8 mouse cellular contexts compared by ENCODE assay signal in genomic region chr1:131982907-131983306, GRCm38 (mm10). TPM values are rescaled to one million over a fixed set of nuclear protein-coding genes. Genes with fewer than 3 reads are reported as not detected.
DNase-seq lines count a peak whose midpoint lies in the region; ATAC-seq and TF ChIP-seq lines count a peak whose summit lies in the region.

No protein-coding gene starts in this region.

- H3K36me3 ChIP-seq in CH12.LX (replicated peaks in 1 of 2; ENCODE audit: control insufficient read depth in 1 of 2, insufficient read depth in 1 of 2, low read length in 1 of 2): no peaks in the 10 kb centered on the region
- H3K36me3 ChIP-seq in forebrain, embryonic 10.5 days (replicated peaks): peaks cover 40% of the 10 kb centered on the region
- no peaks in the 10 kb centered on the region for H3K36me3 ChIP-seq in lung, embryonic 14.5 days (ENCODE audit: insufficient read depth)

- peaks cover 2 to 8% of the 10 kb centered on the region in 2 experiments; a peak in 2 of 4 replicates for H3K4me1 ChIP-seq in CH12.LX (ENCODE audit: control insufficient read depth in 1 of 2, insufficient read depth in 2 of 2)
- peaks cover 30% of the 10 kb centered on the region for H3K4me1 ChIP-seq in forebrain, embryonic 10.5 days
- no peaks in the 10 kb centered on the region for H3K4me1 ChIP-seq in lung, embryonic 14.5 days (ENCODE audit: insufficient read depth)

- H3K9me3 ChIP-seq in CH12.LX (replicated peaks; ENCODE audit: low read length): no peaks in the 10 kb centered on the region
- H3K9me3 ChIP-seq in forebrain, embryonic 10.5 days: no peaks in the 10 kb centered on the region
- H3K9me3 ChIP-seq in lung, embryonic 14.5 days (ENCODE audit: low read depth, low read length): no peaks in the 10 kb centered on the region

- TF ChIP-seq POLR2A in CH12.LX (IDR thresholded peaks at IDR 0.05; ENCODE audit: low read depth, low read length): no peak

- in situ Hi-C loops in CH12.LX (cut with MboI; ENCODE audit: low pct_ligation_motif_present, low pct_unique_long_range_greater_than_20kb, low sequenced_read_pairs): no loop called here

- no peak overlapping the region for H3K27ac ChIP-seq in CH12.LX (ENCODE audit: insufficient read depth, low read depth)
- no peak overlapping the region for H3K27ac ChIP-seq in forebrain, embryonic 10.5 days
- H3K27ac ChIP-seq in lung, embryonic 14.5 days (ENCODE audit: low read depth): no peak overlapping the region

- TF ChIP-seq CTCF in CH12.LX (conservative IDR thresholded peaks at IDR 0.05 in 1 of 2, IDR thresholded peaks at IDR 0.05 in 1 of 2; ENCODE audit: low read depth in 2 of 2, low read length in 2 of 2): peak; percentile 96 to 99
- peak; percentile 97 for TF ChIP-seq CTCF in lung, embryonic 14.5 days (IDR thresholded peaks at IDR 0.05; ENCODE audit: low read depth)

- TF ChIP-seq RAD21 in CH12.LX (IDR thresholded peaks at IDR 0.05; ENCODE audit: low read depth, low read length): peak; percentile 96

- H3K79me2 ChIP-seq in CH12.LX (replicated peaks; ENCODE audit: control insufficient read depth, extremely low read depth, insufficient read depth, poor library complexity, severe bottlenecking): no peaks in the 10 kb centered on the region

- H3K27me3 ChIP-seq in CH12.LX (replicated peaks): peaks cover 4% of the 10 kb centered on the region
- H3K27me3 ChIP-seq in forebrain, embryonic 10.5 days (ENCODE audit: poor library complexity, severe bottlenecking): no peaks in the 10 kb centered on the region
- H3K27me3 ChIP-seq in lung, embryonic 14.5 days (ENCODE audit: insufficient read depth, low read length): no peaks in the 10 kb centered on the region

- DNase-seq in CH12.LX (ENCODE audit: extremely low read depth): peak; percentile 77
- DNase-seq in brain, adult 2 months (ENCODE audit: low read depth, low spot score): peak; percentile 83
- peak; percentile 77 for DNase-seq in forebrain, embryonic 10.5 days (ENCODE audit: extremely low spot score, low spot score)
- peak; percentile 87 for DNase-seq in heart, postnatal 4 days
- peak; percentile 60 to 77 for DNase-seq in layer of hippocampus, adult 18-20 months (ENCODE audit: low spot score in 2 of 2)
- DNase-seq in lung, embryonic 14.5 days: peak; percentile 86
- DNase-seq in thymus, adult 18-20 months: peak; percentile 63 to 64

- 26% methylated on average over 5 of the region's 5 CpGs for WGBS in forebrain, embryonic 10.5 days
- 9% methylated on average over 5 of the region's 5 CpGs for WGBS in lung, embryonic 14.5 days

- dilution Hi-C loops in CH12.LX (cut with MboI; ENCODE audit: extremely low pct_ligation_motif_present, extremely low pct_unique_long_range_greater_than_20kb, low sequenced_read_pairs): no loop called here

- H3K9ac ChIP-seq in CH12.LX (ENCODE audit: insufficient read depth, low read depth): no peak overlapping the region
- H3K9ac ChIP-seq in lung, embryonic 14.5 days: no peak overlapping the region

- H3K4me3 ChIP-seq in CH12.LX (replicated peaks in 1 of 3; ENCODE audit: low read depth in 2 of 3, low read length in 2 of 3, poor library complexity in 1 of 3): no peak overlapping the region
- H3K4me3 ChIP-seq in forebrain, embryonic 10.5 days: no peak overlapping the region
- no peak overlapping the region for H3K4me3 ChIP-seq in lung, embryonic 14.5 days (ENCODE audit: low read depth, low read length)

- H3K4me2 ChIP-seq in CH12.LX (ENCODE audit: insufficient read depth, low read depth, poor library complexity, severe bottlenecking): no peak overlapping the region
- no peak overlapping the region for H3K4me2 ChIP-seq in lung, embryonic 14.5 days

- ATAC-seq in lung, embryonic 14.5 days (ENCODE audit: insufficient read depth): peak; percentile 50; the same call in 1 of the 2 replicates
- ATAC-seq in neutrophil, adult 5-6 weeks (ENCODE audit: extremely low read depth, insufficient number of reproducible peaks, low FRiP score, poor library complexity, severe bottlenecking): peak; percentile 84

- no peak for TF ChIP-seq EP300 in CH12.LX (IDR thresholded peaks at IDR 0.05; ENCODE audit: low read length)

TF ChIP-seq in CH12.LX, 34 proteins besides CTCF, POLR2A, EP300 and RAD21:
- TF ChIP-seq PAX5 (IDR thresholded peaks at IDR 0.05; ENCODE audit: low read length) (no peak), ZNF384 (IDR thresholded peaks at IDR 0.05; ENCODE audit: low read depth, low read length) (peak; percentile 28; the same call in 1 of the 2 replicates), SMC3 (IDR thresholded peaks at IDR 0.05; ENCODE audit: low read depth, low read length) (peak; percentile 99), ELF1 (IDR thresholded peaks at IDR 0.05; ENCODE audit: low read depth, low read length) (peak; percentile 74), USF1 (IDR thresholded peaks at IDR 0.05; ENCODE audit: low read depth, low read length) (no peak), NRF1 (IDR thresholded peaks at IDR 0.05; ENCODE audit: low read depth, low read length) (no peak), ZC3H11A (IDR thresholded peaks at IDR 0.05; ENCODE audit: low read depth, low read length) (peak; percentile 90), ZMIZ1 (IDR thresholded peaks at IDR 0.05; ENCODE audit: low read depth, low read length) (no peak)

RNA-seq across cellular contexts. Expression of gene Slc45a3, which starts 20.1 kb away (rescaled TPM):
- total RNA-seq in CH12.LX (2012; rRNA removed) (0.47 and 0.55 TPM in 2 replicates), CH12.LX (2014; rRNA removed) (0.11 and 0.16 TPM in 2 replicates)
- 0.15 and 0.20 TPM in 2 replicates for polyA plus RNA-seq in CH12.LX (2012; ENCODE audit: insufficient read length, low read depth)
- polyA plus RNA-seq in forebrain, embryonic 10.5 days (2016; fragmentation: Nextera tagmentation; extraction: Ambion mirVana): 9.0 and 9.3 TPM in 2 replicates
- 1 to 10 TPM; 2.1 to 2.3 TPM for total RNA-seq in heart, postnatal 4 days (2021)
- total RNA-seq in layer of hippocampus, adult 18-20 months (2021): under 1 TPM; 0.72 to 0.89 TPM
- polyA plus RNA-seq in lung, embryonic 14.5 days (2014; fragmentation: Nextera tagmentation; extraction: Ambion mirVana): 1.8 and 2.2 TPM in 2 replicates
- total RNA-seq in neutrophil, adult 5-6 weeks (2017): not detected in 2 replicates

RNA-seq across cellular contexts. Expression of gene Elk4, which starts 24.5 kb away (rescaled TPM):
- total RNA-seq in CH12.LX (2012; rRNA removed) (18.9 and 21.0 TPM in 2 replicates), CH12.LX (2014; rRNA removed) (12.8 and 16.8 TPM in 2 replicates)
- 16.1 and 17.4 TPM in 2 replicates for polyA plus RNA-seq in CH12.LX (2012; ENCODE audit: insufficient read length, low read depth)
- polyA plus RNA-seq in forebrain, embryonic 10.5 days (2016; fragmentation: Nextera tagmentation; extraction: Ambion mirVana): 12.0 and 13.8 TPM in 2 replicates
- 100 to 1,000 TPM; 104 to 110 TPM for total RNA-seq in heart, postnatal 4 days (2021)
- 10 to 100 TPM; 55.3 to 64.3 TPM for total RNA-seq in layer of hippocampus, adult 18-20 months (2021)
- 35.7 and 41.3 TPM in 2 replicates for polyA plus RNA-seq in lung, embryonic 14.5 days (2014; fragmentation: Nextera tagmentation; extraction: Ambion mirVana)
- 208 and 233 TPM in 2 replicates for total RNA-seq in neutrophil, adult 5-6 weeks (2017)
